Mouse (Mus musculus) kidney, postnatal 4 days (tissue): Measurements from ENCODE around the gene Hspb3.

Experiments
- DNase-seq, 2 experiments: peaks; one replicate each; pipeline ENCODE4 v3.0.0; 2021; ENCODE audit warnings: mixed read lengths in 2 of 2

Gene Hspb3

DNA sequence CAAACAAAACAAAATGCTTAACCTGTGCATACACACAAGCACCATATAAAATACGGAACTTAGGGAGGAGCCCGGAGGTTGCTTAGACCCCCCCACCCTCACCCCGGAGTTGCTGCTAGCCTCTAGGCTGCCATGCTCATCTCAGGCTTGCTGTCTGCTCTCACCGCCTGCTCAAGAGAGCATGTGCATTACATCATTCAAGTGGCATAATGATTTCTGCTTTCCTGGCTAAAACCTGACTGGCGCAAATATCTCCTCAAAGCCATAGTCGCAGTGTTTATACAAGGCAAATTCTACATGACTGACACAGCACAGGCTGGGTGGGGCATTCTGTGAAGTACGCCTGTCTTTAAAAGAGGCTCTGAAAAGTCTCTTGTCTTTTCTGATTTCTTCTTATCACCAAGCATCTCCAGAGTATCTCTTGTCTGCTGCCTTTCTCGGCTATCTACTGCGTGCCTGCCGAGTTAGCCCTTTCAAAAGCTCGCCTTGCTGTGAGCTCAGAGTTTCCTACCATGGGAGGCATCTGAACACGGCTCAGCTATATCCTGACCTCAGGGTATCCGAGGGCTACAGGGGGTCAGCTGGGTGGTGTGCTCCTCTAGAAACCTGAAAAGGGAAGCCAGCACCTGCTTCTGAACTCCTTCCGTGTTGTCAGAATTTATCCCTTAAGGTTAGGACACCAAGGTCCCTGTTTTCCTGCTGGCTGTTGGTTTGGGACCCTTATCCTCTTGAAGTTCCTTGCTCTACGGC, 28.6 kb downstream of the Hspb3 start:
- no peak for DNase-seq

GRCm38 (mm10) chr13:113632506-113632905, 31.0 kb downstream of the Hspb3 start:
- DNase-seq, result no peak

GRCm38 (mm10) chr13:113627601-113628000, 35.9 kb downstream of the Hspb3 start:
- DNase-seq, result no peak

GRCm38 (mm10) chr13:113622865-113623255, 40.6 kb downstream of the Hspb3 start:
- no peak for DNase-seq

- DNase-seq, result peak; percentile 47 to 59
Observed at GRCm38 (mm10) chr13:113622122-113622864, 41.2 kb downstream of the Hspb3 start.

- DNase-seq, result no peak
Observed at GRCm38 (mm10) chr13:113619003-113619402, 44.5 kb downstream of the Hspb3 start.

DNA sequence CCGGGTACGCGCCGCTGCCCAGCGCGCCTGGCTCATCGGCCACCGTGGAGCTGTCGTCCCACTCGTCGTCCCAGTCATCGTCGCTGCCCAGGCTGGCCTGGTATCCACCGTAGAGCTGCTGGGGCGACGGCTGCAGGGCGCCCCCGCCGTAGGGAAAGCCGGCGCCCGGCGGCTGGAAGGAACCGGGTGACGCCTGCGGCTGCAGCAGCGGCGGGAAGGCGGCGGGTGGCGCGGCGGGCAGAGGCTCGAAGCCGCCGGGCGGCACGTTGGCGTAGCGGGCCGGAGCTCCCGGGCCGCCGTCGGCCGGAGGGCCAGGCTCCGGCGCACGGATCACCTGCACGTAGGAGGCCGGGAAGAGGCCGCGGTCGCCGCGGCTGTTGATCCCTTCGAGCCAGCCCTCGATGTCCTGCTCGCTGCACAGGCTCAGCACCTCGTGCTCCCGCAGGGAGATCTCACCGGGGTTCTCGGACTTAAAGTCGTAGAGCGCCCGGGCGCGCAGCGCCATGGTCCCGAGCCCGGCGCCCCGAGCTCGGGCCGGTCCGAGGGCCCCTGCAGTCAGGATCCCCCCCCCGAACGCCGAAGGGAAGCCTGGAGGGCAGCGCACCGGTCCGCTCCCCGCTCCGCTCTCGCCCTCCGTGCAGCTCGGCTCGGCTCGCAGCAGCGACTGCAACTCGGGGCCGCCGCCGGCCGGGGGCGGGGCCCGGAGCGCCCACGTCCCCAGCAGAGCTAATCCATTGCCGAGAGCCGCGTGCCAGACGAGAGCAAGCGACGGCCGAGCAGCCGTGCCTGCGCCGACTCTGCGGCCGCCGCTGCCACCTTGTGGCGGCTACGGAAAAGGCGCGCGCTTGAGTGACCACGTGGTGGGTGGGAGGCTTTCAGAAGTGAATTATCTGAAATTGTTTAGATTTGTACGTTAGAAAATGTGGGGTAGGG, 45.3 kb downstream of the Hspb3 start, which contains the start of gene Snx18:
Snx18 (minus strand) TSS at position 674 of the 933 bp plus-strand sequence.
- DNase-seq, result peak; percentile 93 to 97

- DNase-seq, result peak; percentile 41 to 53
Observed at GRCm38 (mm10) chr13:113617338-113617890, 46.1 kb downstream of the Hspb3 start.

DNA sequence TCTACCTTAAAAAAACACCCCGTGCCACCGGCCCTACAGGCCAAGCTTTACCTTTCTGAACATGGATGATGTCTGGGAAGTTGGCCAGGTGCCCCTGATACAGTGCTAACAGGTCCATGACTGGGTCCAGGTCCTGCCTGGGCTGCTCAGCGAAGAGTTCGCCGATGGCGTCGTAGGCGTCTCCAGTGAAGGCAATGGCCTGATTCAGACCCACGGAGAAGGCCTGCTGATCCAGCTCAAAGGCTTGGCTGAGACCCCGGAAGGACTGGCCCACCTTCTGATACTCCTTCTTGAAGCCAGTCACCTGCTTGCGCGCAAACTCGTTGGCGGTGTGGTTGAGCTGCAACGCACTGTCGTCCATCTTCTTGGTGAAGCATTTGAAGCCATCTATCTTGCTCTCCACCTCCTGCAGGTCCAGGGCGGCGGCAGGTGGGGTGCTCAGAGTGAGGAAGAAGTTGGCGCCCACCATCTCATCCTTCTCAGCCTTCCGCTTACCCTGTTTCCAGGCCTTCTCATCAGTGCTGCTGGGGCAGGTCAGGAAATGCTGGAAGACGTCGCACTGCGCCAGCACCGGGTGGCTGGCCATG, 46.6 kb downstream of the Hspb3 start:
- DNase-seq, result peak; percentile 30 to 54

- DNase-seq, result peak; percentile 44 to 63
Observed at GRCm38 (mm10) chr13:113615971-113616671, 47.4 kb downstream of the Hspb3 start.

- DNase-seq, result peak; percentile 49 to 64
Observed at GRCm38 (mm10) chr13:113615546-113615941, 47.9 kb downstream of the Hspb3 start.

DNA sequence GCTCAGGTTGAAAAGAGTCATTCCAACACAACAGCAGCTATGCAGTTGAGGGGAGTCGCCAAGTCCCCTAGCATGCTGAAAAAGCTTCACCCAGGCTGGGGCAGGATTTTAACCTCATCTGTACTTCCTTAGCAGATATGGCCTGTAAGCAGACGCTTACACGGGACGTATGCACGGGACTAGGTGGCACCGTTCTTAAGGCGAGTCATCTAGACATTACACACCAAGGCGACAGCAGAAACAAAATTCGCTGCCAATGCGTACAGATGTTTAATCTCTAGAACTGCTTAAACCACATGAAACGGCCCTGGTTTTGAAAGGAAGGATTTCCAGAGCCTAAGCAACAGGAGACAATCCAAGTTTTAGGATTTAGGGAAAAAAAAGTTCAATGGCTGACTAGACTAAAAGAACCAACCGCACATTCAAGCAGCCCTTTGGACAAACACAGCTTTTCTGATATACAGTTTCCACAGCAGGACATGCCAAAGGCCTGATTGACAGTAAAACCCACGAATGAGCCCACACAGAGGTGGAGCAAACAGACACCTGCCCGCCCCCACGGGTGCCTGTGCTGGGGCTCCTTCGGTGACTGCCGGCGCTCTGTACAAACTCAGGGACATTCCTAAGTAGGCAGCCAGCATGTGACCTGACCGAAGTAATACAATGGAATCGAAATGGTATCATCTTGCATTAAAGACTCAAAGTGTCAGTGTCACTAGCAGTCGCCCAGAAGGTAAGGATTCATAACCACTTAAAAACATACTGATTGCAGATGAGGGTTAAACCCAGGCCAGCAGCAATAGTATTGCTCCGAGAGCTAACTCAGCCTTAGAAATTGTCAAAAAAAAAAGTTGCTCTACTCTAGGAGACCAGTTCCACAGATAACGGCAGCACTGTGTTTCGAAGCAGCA, 48.6 kb downstream of the Hspb3 start:
- peak; percentile 82 to 90 for DNase-seq

DNA sequence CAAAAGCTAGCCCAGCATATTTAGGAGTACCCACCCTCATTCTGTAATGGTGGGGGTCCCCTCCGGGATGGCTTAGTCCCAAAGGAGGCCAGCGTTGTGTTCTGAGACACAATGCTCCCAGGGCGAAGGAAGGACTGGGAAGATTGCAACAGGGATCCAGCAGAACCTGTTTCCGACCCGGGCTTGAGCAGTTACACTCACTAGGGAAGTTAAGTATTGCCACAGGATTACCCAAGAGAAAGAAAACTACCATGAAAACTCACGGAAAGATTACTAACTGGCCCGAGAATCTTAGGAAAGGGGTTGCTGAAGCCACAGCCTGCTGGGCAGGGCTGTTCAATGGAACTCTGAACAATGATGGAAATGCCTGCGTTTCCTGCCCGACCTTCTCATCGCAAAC, 49.6 kb downstream of the Hspb3 start:
- DNase-seq, result no peak

- DNase-seq, result peak in 1 of 2 experiments; percentile 43
Observed at GRCm38 (mm10) chr13:113613341-113613740, 50.1 kb downstream of the Hspb3 start.
